Mouse (Mus musculus): ENCODE results near the gene Zfp536.

- TF ChIP-seq CTCF (IDR thresholded peaks at IDR 0.05; ENCODE audit: control insufficient read depth, insufficient read depth, low read length) (no peak), POLR2A (IDR thresholded peaks at IDR 0.05; ENCODE audit: borderline replicate concordance, control insufficient read depth, low read depth, low read length) (no peak)
These were observed 797 bp downstream of the Zfp536 start for GRCm38 (mm10) chr7:37772376-37773311.
